17 mouse cellular contexts compared by ENCODE assay signal in the genomic region with DNA sequence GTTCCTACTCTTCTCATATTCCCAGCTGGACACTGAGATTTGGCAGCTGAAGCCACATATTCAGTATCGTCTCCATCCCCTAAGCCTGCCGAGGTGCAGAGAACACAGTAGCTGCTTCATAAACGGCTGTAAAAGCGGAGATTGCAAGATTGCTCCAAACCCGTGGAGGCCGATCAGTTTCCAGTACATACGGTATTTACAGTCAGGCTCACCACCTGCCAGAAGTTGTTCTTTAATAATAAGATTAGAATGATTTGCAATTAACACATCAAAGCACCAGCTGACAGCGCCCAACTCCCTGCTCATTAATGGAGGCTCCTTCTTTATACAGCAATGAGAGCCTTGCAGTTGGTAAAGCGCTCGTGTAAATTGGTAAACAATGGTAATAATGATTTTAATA.
DNase-seq lines count a peak whose midpoint lies in the region; ATAC-seq and TF ChIP-seq lines count a peak whose summit lies in the region.
"Had no signal": no experiment of that assay in that cellular context is flagged by ENCODE, and none has a peak within 500 bp of the region (broad histone marks: within the 10 kb centered on the region; RNA-seq: fewer than 3 reads in every experiment).

No protein-coding gene starts in this region.

- H3K9me3 ChIP-seq in hindbrain, postnatal 0 days (ENCODE audit: low read length), result no peaks in the 10 kb centered on the region
- H3K9me3 ChIP-seq in hindbrain, embryonic 12.5 days (replicated peaks), result no peaks in the 10 kb centered on the region
- no peaks in the 10 kb centered on the region for H3K9me3 ChIP-seq in forebrain, embryonic 13.5 days (replicated peaks)
- H3K9me3 ChIP-seq in midbrain, embryonic 16.5 days (replicated peaks; ENCODE audit: control insufficient read depth, low read length, poor library complexity, severe bottlenecking), result no peaks in the 10 kb centered on the region
- H3K9me3 ChIP-seq in limb, embryonic 10.5 days (replicated peaks), result no peaks in the 10 kb centered on the region
- H3K9me3 ChIP-seq: embryonic facial prominence, embryonic 15.5 days; heart, embryonic 13.5 days; midbrain, embryonic 12.5 days had no signal

- no peaks in the 10 kb centered on the region for H3K36me3 ChIP-seq in hindbrain, postnatal 0 days (ENCODE audit: insufficient read depth, low read length)
- no peaks in the 10 kb centered on the region for H3K36me3 ChIP-seq in hindbrain, embryonic 12.5 days
- no peaks in the 10 kb centered on the region for H3K36me3 ChIP-seq in forebrain, embryonic 13.5 days (ENCODE audit: poor library complexity, severe bottlenecking)
- H3K36me3 ChIP-seq in midbrain, embryonic 16.5 days (ENCODE audit: control insufficient read depth, insufficient read depth, low read length), result no peaks in the 10 kb centered on the region
- no peaks in the 10 kb centered on the region for H3K36me3 ChIP-seq in limb, embryonic 10.5 days
- H3K36me3 ChIP-seq: embryonic facial prominence, embryonic 15.5 days; heart, embryonic 13.5 days; midbrain, embryonic 12.5 days had no signal

- TF ChIP-seq CTCF in hindbrain, postnatal 0 days (IDR thresholded peaks at IDR 0.05; ENCODE audit: low read depth), result no peak

- H3K27ac ChIP-seq in hindbrain, postnatal 0 days, result no peak overlapping the region
- no peak overlapping the region for H3K27ac ChIP-seq in hindbrain, embryonic 12.5 days
- H3K27ac ChIP-seq in forebrain, embryonic 13.5 days, result peak overlapping the region; percentile 59
- H3K27ac ChIP-seq in midbrain, embryonic 16.5 days (ENCODE audit: low read length), result no peak overlapping the region
- no peak overlapping the region for H3K27ac ChIP-seq in limb, embryonic 10.5 days
- H3K27ac ChIP-seq: embryonic facial prominence, embryonic 15.5 days; heart, embryonic 13.5 days; midbrain, embryonic 12.5 days had no signal

- no peak for ATAC-seq in hindbrain, postnatal 0 days
- no peak for ATAC-seq in hindbrain, embryonic 12.5 days (ENCODE audit: low FRiP score)
- peak; percentile 85 for ATAC-seq in forebrain, embryonic 13.5 days
- peak; percentile 45; the same call in 1 of the 2 replicates for ATAC-seq in midbrain, embryonic 16.5 days

- no peak overlapping the region for H3K9ac ChIP-seq in hindbrain, postnatal 0 days (replicated peaks; ENCODE audit: low read length)
- H3K9ac ChIP-seq in hindbrain, embryonic 12.5 days, result no peak overlapping the region
- H3K9ac ChIP-seq in forebrain, embryonic 13.5 days, result no peak overlapping the region; the same call in 1 of the 2 replicates
- H3K9ac ChIP-seq in midbrain, embryonic 16.5 days (ENCODE audit: low read depth, low read length), result no peak overlapping the region
- H3K9ac ChIP-seq: embryonic facial prominence, embryonic 15.5 days; heart, embryonic 13.5 days; midbrain, embryonic 12.5 days had no signal

- no peak overlapping the region for H3K4me3 ChIP-seq in hindbrain, postnatal 0 days (ENCODE audit: low read length)
- H3K4me3 ChIP-seq in hindbrain, embryonic 12.5 days, result no peak overlapping the region
- no peak overlapping the region for H3K4me3 ChIP-seq in forebrain, embryonic 13.5 days
- H3K4me3 ChIP-seq in midbrain, embryonic 16.5 days (ENCODE audit: low read depth, low read length), result no peak overlapping the region
- H3K4me3 ChIP-seq in limb, embryonic 10.5 days, result no peak overlapping the region
- H3K4me3 ChIP-seq: embryonic facial prominence, embryonic 15.5 days; heart, embryonic 13.5 days; midbrain, embryonic 12.5 days had no signal

- H3K4me1 ChIP-seq in hindbrain, postnatal 0 days (ENCODE audit: insufficient read depth, low read length), result no peaks in the 10 kb centered on the region; the same call in 1 of the 2 replicates
- H3K4me1 ChIP-seq in hindbrain, embryonic 12.5 days, result peaks cover 6% of the 10 kb centered on the region; the same call in 1 of the 2 replicates
- H3K4me1 ChIP-seq in forebrain, embryonic 13.5 days, result peaks cover 32% of the 10 kb centered on the region
- H3K4me1 ChIP-seq in midbrain, embryonic 16.5 days (ENCODE audit: control insufficient read depth, insufficient read depth, low read length), result no peaks in the 10 kb centered on the region
- peaks cover 4% of the 10 kb centered on the region; the same call in 1 of the 2 replicates for H3K4me1 ChIP-seq in limb, embryonic 10.5 days
- H3K4me1 ChIP-seq: embryonic facial prominence, embryonic 15.5 days had no signal

- peak; percentile 24 for DNase-seq in hindbrain, postnatal 0 days (ENCODE audit: low spot score)
- peak; percentile 24 for DNase-seq in MN1 (ENCODE audit: low spot score)
- no peak for DNase-seq in limb, embryonic 10.5 days (ENCODE audit: low spot score)
- no peak for DNase-seq in kidney, postnatal 14 days
- DNase-seq: adrenal gland, postnatal 25 days; cerebellum, adult 9-10 months; heart, adult 11 months; heart, postnatal 36 days; lung, adult 18-20 months; lung, postnatal 36 days; thymus, postnatal 4 days had no signal

- 44% methylated on average over 10 of the region's 10 CpGs for WGBS in hindbrain, postnatal 0 days
- 75% methylated on average over 10 of the region's 10 CpGs for WGBS in hindbrain, embryonic 12.5 days
- WGBS in forebrain, embryonic 13.5 days, result 25% methylated on average over 10 of the region's 10 CpGs
- WGBS in midbrain, embryonic 16.5 days, result 42% methylated on average over 10 of the region's 10 CpGs
- WGBS in limb, embryonic 10.5 days, result 78% methylated on average over 10 of the region's 10 CpGs

- no peaks in the 10 kb centered on the region for H3K27me3 ChIP-seq in hindbrain, postnatal 0 days (ENCODE audit: insufficient read depth, low read length)
- H3K27me3 ChIP-seq in hindbrain, embryonic 12.5 days, result no peaks in the 10 kb centered on the region
- no peaks in the 10 kb centered on the region for H3K27me3 ChIP-seq in forebrain, embryonic 13.5 days
- no peaks in the 10 kb centered on the region for H3K27me3 ChIP-seq in midbrain, embryonic 16.5 days (ENCODE audit: control insufficient read depth, insufficient read depth, low read depth, low read length)
- H3K27me3 ChIP-seq in limb, embryonic 10.5 days (ENCODE audit: low read depth, poor library complexity, severe bottlenecking), result no peaks in the 10 kb centered on the region
- H3K27me3 ChIP-seq: embryonic facial prominence, embryonic 15.5 days had no signal

- no peak overlapping the region for H3K4me2 ChIP-seq in hindbrain, postnatal 0 days (ENCODE audit: low read depth, low read length)
- H3K4me2 ChIP-seq in hindbrain, embryonic 12.5 days (replicated peaks), result no peak overlapping the region
- H3K4me2 ChIP-seq in forebrain, embryonic 13.5 days, result peak overlapping the region; percentile 31
- H3K4me2 ChIP-seq in midbrain, embryonic 16.5 days (ENCODE audit: low read length), result no peak overlapping the region
- H3K4me2 ChIP-seq: embryonic facial prominence, embryonic 15.5 days; heart, embryonic 13.5 days; midbrain, embryonic 12.5 days had no signal

Comparison
In these comparisons a context has a peak if more than half of its experiments do, and no peak if none do; other contexts are left out.
1. ATAC-seq: peak in forebrain, embryonic 13.5 days (single experiment) and midbrain, embryonic 16.5 days (single experiment); none in hindbrain, postnatal 0 days (single experiment) and hindbrain, embryonic 12.5 days (single experiment).
2. DNase-seq: peak in hindbrain, postnatal 0 days (single experiment) and MN1 (single experiment); none in limb, embryonic 10.5 days (single experiment) and kidney, postnatal 14 days (single experiment).